Mouse (Mus musculus): ENCODE data around the gene Pdzd8.

DNA sequence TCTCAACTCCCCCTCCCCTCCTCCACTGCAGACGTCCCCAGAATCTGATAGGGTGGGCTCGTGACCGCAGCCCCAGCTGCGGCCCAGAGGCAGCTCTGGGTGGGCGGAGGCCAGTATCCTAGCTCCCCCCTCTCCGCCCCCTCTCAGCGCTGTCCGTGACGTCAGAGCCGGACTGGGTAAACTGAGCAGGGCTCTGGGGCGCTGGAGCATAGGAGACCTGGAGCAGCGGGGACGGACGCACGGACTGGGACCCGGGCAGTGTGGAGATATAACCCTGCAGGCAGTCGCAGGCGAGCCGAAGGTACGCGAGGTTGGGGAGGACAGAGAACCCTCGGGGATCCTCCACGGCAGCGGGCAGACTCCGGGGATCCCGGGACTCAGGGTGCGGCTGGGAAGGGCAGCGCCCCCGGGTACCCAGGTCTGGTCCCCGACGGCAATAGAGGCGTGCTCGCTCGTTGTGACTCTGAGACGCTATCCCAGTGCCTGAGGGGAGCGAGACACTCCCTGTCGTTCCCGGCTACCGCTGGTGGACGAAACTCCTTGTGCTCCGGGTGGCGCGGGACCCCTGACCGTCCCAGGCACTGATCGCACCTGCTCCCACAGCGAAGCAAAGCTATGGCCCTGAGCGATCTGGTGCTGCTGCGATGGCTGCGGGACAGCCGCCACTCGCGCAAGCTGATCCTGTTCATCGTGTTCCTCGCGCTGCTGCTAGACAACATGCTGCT is 84.7 kb downstream of the Pdzd8 start, which contains the start of gene Slc18a2:
- no peak for TF ChIP-seq POLR2A (IDR thresholded peaks at IDR 0.05; ENCODE audit: control insufficient read depth, extremely low read depth, insufficient read depth, low read length, poor library complexity)
- TF ChIP-seq CTCF (IDR thresholded peaks at IDR 0.05; ENCODE audit: borderline replicate concordance, control insufficient read depth, extremely low read depth, insufficient read depth, low read length, poor library complexity) = no peak

Measured in thymus, adult 2 months (tissue).